Mouse (Mus musculus) cerebellum, adult 9-11 months (tissue): ENCODE results near the gene Fgf5.

Source experiments
- DNase-seq: peaks from one replicate; pipeline ENCODE4 v3.0.0; 2022

Gene Fgf5

GRCm38 (mm10) chr5:98306528-98306927 is 52.5 kb downstream of the Fgf5 start:
- no peak for DNase-seq

- no peak for DNase-seq
Observed at GRCm38 (mm10) chr5:98326625-98327024, 72.6 kb downstream of the Fgf5 start.
